Mouse (Mus musculus) ES-Bruce4 (cell line): ENCODE data around the gene Dgkd. TPM values are rescaled to one million over a fixed set of nuclear protein-coding genes. Genes with fewer than 3 reads are reported as not detected.

Source experiments
- H3K27ac ChIP-seq: 2 replicates; pipeline ENCODE4 v1.5.1; 2012; ENCODE audit warnings: low read length, inconsistent platforms; ENCODE audit not compliant: insufficient read depth
- H3K27me3 ChIP-seq: 2 replicates; pipeline ENCODE4 v1.6.1; 2012; ENCODE audit warnings: mild to moderate bottlenecking, low read length, inconsistent platforms; ENCODE audit not compliant: control insufficient read depth, poor library complexity, insufficient read depth, severe bottlenecking
- H3K36me3 ChIP-seq: 2 replicates; pipeline ENCODE4 v1.6.1; 2012; ENCODE audit warnings: inconsistent platforms, mild to moderate bottlenecking, low read length, moderate library complexity; ENCODE audit not compliant: control insufficient read depth, poor library complexity, insufficient read depth, severe bottlenecking
- H3K4me1 ChIP-seq: one replicate; pipeline ENCODE4 v1.8.1; 2011; ENCODE audit warnings: low read length; ENCODE audit not compliant: control insufficient read depth, insufficient read depth
- H3K4me3 ChIP-seq: 2 replicates; pipeline ENCODE4 v1.5.1; 2011; ENCODE audit warnings: low read depth, mild to moderate bottlenecking, low read length
- H3K9ac ChIP-seq: 2 replicates; pipeline ENCODE4 v1.6.1; 2012; ENCODE audit warnings: low read depth, mild to moderate bottlenecking, inconsistent platforms; ENCODE audit not compliant: poor library complexity, severe bottlenecking
- H3K9me3 ChIP-seq: replicated peaks from 2 replicates; pipeline ENCODE4 v1.6.1; 2012; ENCODE audit warnings: mild to moderate bottlenecking, low read length, inconsistent platforms; ENCODE audit not compliant: control insufficient read depth, poor library complexity, insufficient read depth, severe bottlenecking
- CTCF ChIP-seq: IDR thresholded peaks from one replicate; pipeline ENCODE4 v1.8.1; 2011; ENCODE audit warnings: low read depth, low read length
- EP300 ChIP-seq: IDR thresholded peaks from 2 replicates; pipeline ENCODE4 v1.6.1; 2011; ENCODE audit warnings: low read depth, low read length; ENCODE audit not compliant: insufficient read depth
- POLR2A ChIP-seq: IDR thresholded peaks from one replicate; pipeline ENCODE4 v1.8.1; 2011; ENCODE audit warnings: low read length; ENCODE audit not compliant: insufficient read depth
- polyA plus RNA-seq: library from polyadenylated mRNA; stranded (reverse); fragments of >200 nt; gene quantifications from 2 replicates; pipeline ENCODE4 v1.2.4, GENCODE M21; 2011; ENCODE audit warnings: low read depth; ENCODE audit not compliant: missing spikeins, insufficient read depth, insufficient read length

The Dgkd gene
- polyA plus RNA-seq, 1 experiment = 62.4 TPM

- H3K4me3 ChIP-seq = no peak overlapping the region
- H3K4me1 ChIP-seq = no peaks in the 10 kb centered on the region
- H3K9me3 ChIP-seq = no peaks in the 10 kb centered on the region
- H3K27me3 ChIP-seq = no peaks in the 10 kb centered on the region
- no peak overlapping the region for H3K9ac ChIP-seq
- no peaks in the 10 kb centered on the region for H3K36me3 ChIP-seq
- no peak overlapping the region for H3K27ac ChIP-seq
- TF ChIP-seq EP300 (no peak), POLR2A (no peak), CTCF (no peak)
Observed at GRCm38 (mm10) chr1:87840411-87841208, 12.5 kb upstream of the Dgkd start.

GRCm38 (mm10) chr1:87846801-87847474 is 6.1 kb upstream of the Dgkd start:
- Histone ChIP-seq H3K36me3 (no peaks in the 10 kb centered on the region), H3K27ac (no peak overlapping the region), H3K27me3 (no peaks in the 10 kb centered on the region), H3K4me3 (no peak overlapping the region), H3K4me1 (no peaks in the 10 kb centered on the region), H3K9ac (no peak overlapping the region), H3K9me3 (no peaks in the 10 kb centered on the region)
- TF ChIP-seq EP300 (no peak), CTCF (no peak), POLR2A (no peak)

GRCm38 (mm10) chr1:87847475-87848168 is 5.5 kb upstream of the Dgkd start:
- no peak for TF ChIP-seq CTCF
- TF ChIP-seq EP300 = no peak
- TF ChIP-seq POLR2A = no peak
- no peak overlapping the region for H3K27ac ChIP-seq
- H3K9ac ChIP-seq = no peak overlapping the region
- no peaks in the 10 kb centered on the region for H3K36me3 ChIP-seq
- H3K27me3 ChIP-seq = no peaks in the 10 kb centered on the region
- H3K9me3 ChIP-seq = no peaks in the 10 kb centered on the region
- peaks cover 2% of the 10 kb centered on the region for H3K4me1 ChIP-seq
- no peak overlapping the region for H3K4me3 ChIP-seq

- Histone ChIP-seq H3K27ac (no peak overlapping the region), H3K36me3 (no peaks in the 10 kb centered on the region)
- TF ChIP-seq POLR2A (no peak), EP300 (no peak), CTCF (no peak)
Observed at GRCm38 (mm10) chr1:87848237-87848996, 4.7 kb upstream of the Dgkd start.

GRCm38 (mm10) chr1:87849278-87849677 is 3.8 kb upstream of the Dgkd start:
- Histone ChIP-seq H3K36me3 (no peaks in the 10 kb centered on the region), H3K4me1 (peaks cover 3% of the 10 kb centered on the region), H3K27ac (no peak overlapping the region), H3K9me3 (no peaks in the 10 kb centered on the region), H3K9ac (no peak overlapping the region), H3K4me3 (no peak overlapping the region), H3K27me3 (no peaks in the 10 kb centered on the region)
- TF ChIP-seq EP300 = no peak
- TF ChIP-seq CTCF = no peak
- no peak for TF ChIP-seq POLR2A

More at GRCm38 (mm10) chr1:87848237-87848996, 4.7 kb upstream of the Dgkd start:
- H3K9me3 ChIP-seq = no peaks in the 10 kb centered on the region
- no peak overlapping the region for H3K9ac ChIP-seq
- no peak overlapping the region for H3K4me3 ChIP-seq
- peaks cover 3% of the 10 kb centered on the region for H3K4me1 ChIP-seq
- no peaks in the 10 kb centered on the region for H3K27me3 ChIP-seq
